In the genomic region with DNA sequence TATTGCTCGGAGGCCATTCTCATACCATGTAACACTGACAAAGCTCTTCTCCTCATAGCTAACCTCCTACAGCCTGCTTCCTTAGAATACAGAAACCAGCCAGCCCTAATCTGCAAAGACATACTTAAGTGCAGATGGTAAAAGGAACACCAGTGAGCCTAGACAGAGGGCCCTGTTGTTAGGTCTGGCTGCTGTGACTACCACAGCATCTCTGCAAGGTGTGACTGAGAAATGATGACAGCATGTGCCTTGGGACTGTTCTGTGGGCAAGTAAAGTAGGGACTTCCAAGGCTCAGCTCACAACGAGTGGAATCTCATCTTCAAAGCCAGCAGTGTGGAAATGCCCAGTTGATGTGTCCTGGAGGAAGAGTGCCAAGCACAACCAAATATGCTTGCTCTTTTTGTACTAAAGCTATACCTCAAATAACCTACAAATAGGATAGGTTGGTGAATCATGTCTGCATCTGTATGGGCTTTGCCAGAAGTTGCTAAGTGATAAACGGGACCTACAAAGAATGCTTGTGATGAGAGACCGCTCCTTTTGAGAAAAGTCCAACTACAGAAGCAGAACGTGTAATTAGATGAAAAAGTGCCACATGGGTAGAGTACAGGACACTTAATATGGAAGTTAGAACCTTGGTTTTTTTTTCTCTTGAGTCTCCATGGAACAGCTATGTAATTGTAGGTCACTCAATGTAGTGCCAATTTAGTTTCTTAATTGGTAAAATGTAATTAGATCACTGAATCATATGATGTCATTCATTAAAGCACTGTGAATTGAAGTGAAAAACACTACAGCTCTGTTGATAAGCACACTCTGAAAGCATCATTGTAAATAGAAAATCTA, we compare ENCODE assay signal across 24 mouse cellular contexts. TPM values are rescaled to one million over a fixed set of nuclear protein-coding genes. Genes with fewer than 3 reads are reported as not detected.
DNase-seq lines count a peak whose midpoint lies in the region; ATAC-seq lines count a peak whose summit lies in the region.
"Had no signal": no experiment of that assay in that cellular context is flagged by ENCODE, and none has a peak within 500 bp of the region (broad histone marks: within the 10 kb centered on the region; RNA-seq: fewer than 3 reads in every experiment).

No protein-coding gene starts in this region.

- H3K9me3 ChIP-seq in heart, embryonic 11.5 days (replicated peaks; ENCODE audit: control insufficient read depth, low read length), result no peaks in the 10 kb centered on the region
- no peaks in the 10 kb centered on the region for H3K9me3 ChIP-seq in forebrain, embryonic 12.5 days
- no peaks in the 10 kb centered on the region for H3K9me3 ChIP-seq in forebrain, embryonic 16.5 days (ENCODE audit: control insufficient read depth, low read length)
- H3K9me3 ChIP-seq in intestine, embryonic 16.5 days (ENCODE audit: control insufficient read depth, low read length), result no peaks in the 10 kb centered on the region
- H3K9me3 ChIP-seq: embryonic facial prominence, embryonic 15.5 days; heart, embryonic 15.5 days; hindbrain, embryonic 10.5 days had no signal

- DNase-seq in heart, adult 8-10 months (ENCODE audit: low spot score), result no peak
- DNase-seq in Muller cell, postnatal 12 days (ENCODE audit: inconsistent ontology term), result peak; percentile 68
- DNase-seq in layer of hippocampus, adult 11-12 months (ENCODE audit: low spot score), result no peak
- DNase-seq: adrenal gland, adult 8-10 months; adrenal gland, postnatal 36 days; cerebellum, adult 11 months; cerebellum, adult 8-10 months; cerebellum, postnatal 14 days; embryo, embryonic 11 days; gastrocnemius, adult 2 months; gastrocnemius, postnatal 25 days; kidney, adult 8-10 months had no signal

- peaks cover 14% of the 10 kb centered on the region for H3K4me1 ChIP-seq in heart, embryonic 11.5 days (ENCODE audit: control insufficient read depth, insufficient read depth, low read length)
- H3K4me1 ChIP-seq in forebrain, embryonic 12.5 days, result no peaks in the 10 kb centered on the region
- no peaks in the 10 kb centered on the region for H3K4me1 ChIP-seq in forebrain, embryonic 16.5 days (replicated peaks; ENCODE audit: control insufficient read depth, insufficient read depth, low read length)
- H3K4me1 ChIP-seq in intestine, embryonic 16.5 days (ENCODE audit: control insufficient read depth, insufficient read depth, low read length), result no peaks in the 10 kb centered on the region
- H3K4me1 ChIP-seq: embryonic facial prominence, embryonic 15.5 days; hindbrain, embryonic 10.5 days had no signal

- 0 out of 2 replicates have a peak overlapping the region, but pooled peaks have one; percentile 24 for H3K27ac ChIP-seq in heart, embryonic 11.5 days (ENCODE audit: low read depth, low read length)
- H3K27ac ChIP-seq in forebrain, embryonic 12.5 days, result no peak overlapping the region
- H3K27ac ChIP-seq in forebrain, embryonic 16.5 days (ENCODE audit: low read length), result no peak overlapping the region
- no peak overlapping the region for H3K27ac ChIP-seq in intestine, embryonic 16.5 days (ENCODE audit: low read length)
- H3K27ac ChIP-seq: embryonic facial prominence, embryonic 15.5 days; gastrocnemius, adult 2 months; heart, embryonic 15.5 days; hindbrain, embryonic 10.5 days; hindbrain, embryonic 14.5 days had no signal

- H3K9ac ChIP-seq in heart, embryonic 11.5 days (ENCODE audit: low read depth, low read length), result no peak overlapping the region
- H3K9ac ChIP-seq in forebrain, embryonic 12.5 days, result no peak overlapping the region
- no peak overlapping the region for H3K9ac ChIP-seq in forebrain, embryonic 16.5 days (replicated peaks; ENCODE audit: low read depth, low read length)
- H3K9ac ChIP-seq in intestine, embryonic 16.5 days (ENCODE audit: low read depth, low read length), result no peak overlapping the region
- H3K9ac ChIP-seq: embryonic facial prominence, embryonic 15.5 days; heart, embryonic 15.5 days; hindbrain, embryonic 14.5 days had no signal

- H3K4me3 ChIP-seq in heart, embryonic 11.5 days (ENCODE audit: low read depth, low read length), result no peak overlapping the region
- no peak overlapping the region for H3K4me3 ChIP-seq in forebrain, embryonic 12.5 days (replicated peaks)
- no peak overlapping the region for H3K4me3 ChIP-seq in forebrain, embryonic 16.5 days (replicated peaks; ENCODE audit: low read length)
- H3K4me3 ChIP-seq in intestine, embryonic 16.5 days (ENCODE audit: low read length), result no peak overlapping the region
- H3K4me3 ChIP-seq: embryonic facial prominence, embryonic 15.5 days; erythroblast, embryonic 14.5 days; gastrocnemius, adult 2 months; heart, embryonic 15.5 days; hindbrain, embryonic 10.5 days had no signal

- H3K27me3 ChIP-seq in heart, embryonic 11.5 days (ENCODE audit: control insufficient read depth, insufficient read depth, low read length), result no peaks in the 10 kb centered on the region
- no peaks in the 10 kb centered on the region for H3K27me3 ChIP-seq in forebrain, embryonic 12.5 days
- H3K27me3 ChIP-seq in forebrain, embryonic 16.5 days (replicated peaks; ENCODE audit: control insufficient read depth, insufficient read depth, low read length), result no peaks in the 10 kb centered on the region
- H3K27me3 ChIP-seq in intestine, embryonic 16.5 days (replicated peaks; ENCODE audit: control insufficient read depth, insufficient read depth, low read length), result no peaks in the 10 kb centered on the region
- H3K27me3 ChIP-seq: CH12.LX; embryonic facial prominence, embryonic 15.5 days; heart, embryonic 15.5 days had no signal

- no peaks in the 10 kb centered on the region for H3K36me3 ChIP-seq in heart, embryonic 11.5 days (ENCODE audit: control insufficient read depth, insufficient read depth, low read length)
- H3K36me3 ChIP-seq in forebrain, embryonic 12.5 days (replicated peaks), result no peaks in the 10 kb centered on the region
- H3K36me3 ChIP-seq in forebrain, embryonic 16.5 days (ENCODE audit: control insufficient read depth, insufficient read depth), result no peaks in the 10 kb centered on the region
- H3K36me3 ChIP-seq in intestine, embryonic 16.5 days (ENCODE audit: control insufficient read depth, insufficient read depth, low read length), result no peaks in the 10 kb centered on the region
- H3K36me3 ChIP-seq: embryonic facial prominence, embryonic 15.5 days; heart, embryonic 15.5 days; hindbrain, embryonic 10.5 days had no signal

- WGBS in heart, embryonic 11.5 days (ENCODE audit: insufficient replicate concordance), result 56% methylated on average over 5 of the region's 5 CpGs
- 56% methylated on average over 5 of the region's 5 CpGs for WGBS in forebrain, embryonic 12.5 days
- 40% methylated on average over 5 of the region's 5 CpGs for WGBS in forebrain, embryonic 16.5 days
- WGBS in intestine, embryonic 16.5 days, result 77% methylated on average over 5 of the region's 5 CpGs

- no peak for ATAC-seq in heart, embryonic 11.5 days (replicated peaks; ENCODE audit: insufficient number of reproducible peaks, low FRiP score, low TSS enrichment)
- ATAC-seq in forebrain, embryonic 12.5 days (ENCODE audit: low FRiP score), result peak; percentile 75; the same call in 1 of the 2 replicates
- ATAC-seq in forebrain, embryonic 16.5 days, result peak; percentile 20; the same call in 1 of the 2 replicates
- no peak for ATAC-seq in intestine, embryonic 16.5 days
- ATAC-seq: intestine, postnatal 0 days had no signal

- no peak overlapping the region; the same call in 1 of the 2 replicates for H3K4me2 ChIP-seq in heart, embryonic 11.5 days
- H3K4me2 ChIP-seq in forebrain, embryonic 12.5 days, result no peak overlapping the region
- no peak overlapping the region for H3K4me2 ChIP-seq in forebrain, embryonic 16.5 days (ENCODE audit: low read length)
- no peak overlapping the region for H3K4me2 ChIP-seq in intestine, embryonic 16.5 days (ENCODE audit: low read depth, low read length)
- H3K4me2 ChIP-seq: embryonic facial prominence, embryonic 15.5 days; heart, embryonic 15.5 days; hindbrain, embryonic 14.5 days had no signal

RNA-seq across cellular contexts. Expression of gene P3h2, which starts 45.1 kb away (rescaled TPM):
- 18.2 and 18.9 TPM in 2 replicates for polyA plus RNA-seq in heart, embryonic 11.5 days (2014; fragmentation: Nextera tagmentation; extraction: Ambion mirVana)
- 1 to 10 TPM; 2.6 to 4.6 (median 3.6) TPM for total RNA-seq in heart, adult 8-10 months (2022)
- polyA plus RNA-seq in forebrain, embryonic 12.5 days (2016; fragmentation: Nextera tagmentation; extraction: Ambion mirVana), result 1.3 and 2.3 TPM in 2 replicates
- polyA plus RNA-seq in forebrain, embryonic 16.5 days (2015; fragmentation: Nextera tagmentation; extraction: Ambion mirVana), result 0.44 TPM in 1 of 2 replicates, not detected in the other
- polyA plus RNA-seq in intestine, embryonic 16.5 days (2015; fragmentation: Nextera tagmentation; extraction: Ambion mirVana), result 1.0 and 1.8 TPM in 2 replicates
- total RNA-seq: granulocyte monocyte progenitor cell, adult 5-6 weeks had no signal
- polyA plus RNA-seq: erythroblast, embryonic 14.5 days had no signal

Comparison
In these comparisons a context has a peak if more than half of its experiments do, and no peak if none do; other contexts are left out.
1. ATAC-seq: peak in forebrain, embryonic 12.5 days (single experiment) and forebrain, embryonic 16.5 days (single experiment); none in heart, embryonic 11.5 days (single experiment) and intestine, embryonic 16.5 days (single experiment).